Comparison of ENCODE assay signal across 8 mouse cellular contexts in genomic region chr10:41573190-41573589, GRCm38 (mm10). TPM values are rescaled to one million over a fixed set of nuclear protein-coding genes. Genes with fewer than 3 reads are reported as not detected.
DNase-seq lines count a peak whose midpoint lies in the region; ATAC-seq and TF ChIP-seq lines count a peak whose summit lies in the region.

No protein-coding gene starts in this region.

- H3K27me3 ChIP-seq in liver, postnatal 0 days (ENCODE audit: insufficient read depth, low read length), result no peaks in the 10 kb centered on the region
- no peaks in the 10 kb centered on the region for H3K27me3 ChIP-seq in splenic B cell, adult 2 months (ENCODE audit: control insufficient read depth, insufficient read depth, low read length, poor library complexity, severe bottlenecking)

- DNase-seq in frontal cortex, adult 2 months (ENCODE audit: extremely low spot score in 1 of 2, low spot score in 1 of 2), result peak; percentile 7 to 12
- no peak for DNase-seq in frontal cortex, postnatal 36 days (ENCODE audit: low spot score in 2 of 2)
- DNase-seq in right cerebral cortex, postnatal 14 days, result peak; percentile 22
- no peak for DNase-seq in right cerebral cortex, postnatal 36 days (ENCODE audit: low spot score in 2 of 2)
- peak; percentile 62 for DNase-seq in liver, postnatal 0 days
- peak; percentile 84 for DNase-seq in splenic B cell, adult 2 months (ENCODE audit: low read depth, low spot score)
- DNase-seq in adrenal gland, postnatal 10 days, result no peak
- DNase-seq in urinary bladder, adult 18-20 months (ENCODE audit: low spot score in 2 of 2), result no peak

- peak overlapping the region; percentile 8 for H3K4me2 ChIP-seq in liver, postnatal 0 days (ENCODE audit: low read depth, low read length)

- WGBS in liver, postnatal 0 days (ENCODE audit: insufficient replicate concordance), result 15% methylated on average over 6 of the region's 6 CpGs

- H3K9me3 ChIP-seq in liver, postnatal 0 days (ENCODE audit: low read length), result no peaks in the 10 kb centered on the region

- TF ChIP-seq CTCF in liver, postnatal 0 days (IDR thresholded peaks at IDR 0.05; ENCODE audit: low read depth), result no peak

- peaks cover 24% of the 10 kb centered on the region for H3K4me1 ChIP-seq in liver, postnatal 0 days (ENCODE audit: insufficient read depth)

- peak; percentile 59; the same call in 1 of the 2 replicates for ATAC-seq in liver, postnatal 0 days

- no peaks in the 10 kb centered on the region for H3K36me3 ChIP-seq in liver, postnatal 0 days (replicated peaks; ENCODE audit: insufficient read depth, low read length)
- no peaks in the 10 kb centered on the region; the same call in 1 of the 2 replicates for H3K36me3 ChIP-seq in splenic B cell, adult 2 months (ENCODE audit: control insufficient read depth, insufficient read depth, low read length, poor library complexity, severe bottlenecking)

- H3K9ac ChIP-seq in liver, postnatal 0 days (replicated peaks), result no peak overlapping the region

- TF ChIP-seq EP300 in liver, postnatal 0 days (IDR thresholded peaks at IDR 0.05; ENCODE audit: low read depth), result no peak

- H3K27ac ChIP-seq in liver, postnatal 0 days (ENCODE audit: low read depth), result no peak overlapping the region

- H3K4me3 ChIP-seq in liver, postnatal 0 days (ENCODE audit: low read depth, low read length), result no peak overlapping the region

RNA-seq across cellular contexts. Expression of gene Cd164, which starts 54.0 kb away (rescaled TPM):
- polyA plus RNA-seq in frontal cortex, adult 2 months (2012; rRNA removed), result 57.4 and 65.6 TPM in 2 replicates
- 77.8 and 93.3 TPM in 2 replicates for polyA plus RNA-seq in liver, postnatal 0 days (2015; fragmentation: Nextera tagmentation; extraction: Ambion mirVana)
- total RNA-seq in adrenal gland, postnatal 10 days (2021), result 100 to 1,000 TPM; 181 to 183 TPM

Comparison
In these comparisons a context has a peak if more than half of its experiments do, and no peak if none do; other contexts are left out.
1. DNase-seq: peak in frontal cortex, adult 2 months (2 of 2), right cerebral cortex, postnatal 14 days (single experiment), liver, postnatal 0 days (single experiment) and splenic B cell, adult 2 months (single experiment); none in frontal cortex, postnatal 36 days (0 of 2), right cerebral cortex, postnatal 36 days (0 of 2), adrenal gland, postnatal 10 days (single experiment) and urinary bladder, adult 18-20 months (0 of 2).